Mouse (Mus musculus) left cerebral cortex, adult 18-20 months (tissue): ENCODE measurements around the gene Cpxm2. TPM values are rescaled to one million over a fixed set of nuclear protein-coding genes. Genes with fewer than 3 reads are reported as not detected.

Source experiments
- DNase-seq, 2 experiments: peaks; one replicate each; pipeline ENCODE4 v3.0.0; 2021 to 2022; ENCODE audit warnings: low spot score in 2 of 2, mixed read lengths in 1 of 2
- total RNA-seq, 2 experiments: library from RNA; stranded (reverse); gene quantifications; 2 replicates each; pipeline ENCODE4 v1.2.3; 2021

Cpxm2 gene
- total RNA-seq, 2 experiments from 2014 or later, result 3.0 to 5.4 TPM

GRCm38 (mm10) chr7:132153725-132154147 lies 803 bp downstream of the Cpxm2 start:
- no peak for DNase-seq

GRCm38 (mm10) chr7:132145227-132145800 lies 9.2 kb downstream of the Cpxm2 start:
- peak in 1 of 2 experiments; percentile 12 for DNase-seq

DNA sequence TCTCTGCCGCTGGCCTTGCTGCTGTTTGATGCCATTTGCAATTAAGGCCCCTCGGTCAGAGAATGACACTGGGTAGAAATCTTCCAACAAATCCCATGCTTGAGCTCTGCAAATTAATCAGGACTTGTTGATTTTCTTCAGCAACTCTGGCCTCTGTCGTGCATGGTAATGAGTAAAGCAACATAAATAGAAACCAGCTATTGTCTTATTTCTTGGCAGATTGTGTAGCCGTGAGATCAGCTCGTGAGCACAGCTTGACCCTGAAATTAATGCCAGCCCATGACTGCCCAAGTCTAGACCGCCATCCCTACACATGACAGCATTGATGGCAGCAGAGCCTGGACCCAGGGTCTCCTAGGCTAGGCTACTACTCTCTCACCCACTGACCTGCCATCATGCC lies 25.9 kb downstream of the Cpxm2 start:
- no peak for DNase-seq

- DNase-seq, result peak in 1 of 2 experiments; percentile 15
Observed at GRCm38 (mm10) chr7:132124948-132125347, 29.6 kb downstream of the Cpxm2 start.

GRCm38 (mm10) chr7:132123211-132123610 lies 31.3 kb downstream of the Cpxm2 start:
- no peak for DNase-seq

DNA sequence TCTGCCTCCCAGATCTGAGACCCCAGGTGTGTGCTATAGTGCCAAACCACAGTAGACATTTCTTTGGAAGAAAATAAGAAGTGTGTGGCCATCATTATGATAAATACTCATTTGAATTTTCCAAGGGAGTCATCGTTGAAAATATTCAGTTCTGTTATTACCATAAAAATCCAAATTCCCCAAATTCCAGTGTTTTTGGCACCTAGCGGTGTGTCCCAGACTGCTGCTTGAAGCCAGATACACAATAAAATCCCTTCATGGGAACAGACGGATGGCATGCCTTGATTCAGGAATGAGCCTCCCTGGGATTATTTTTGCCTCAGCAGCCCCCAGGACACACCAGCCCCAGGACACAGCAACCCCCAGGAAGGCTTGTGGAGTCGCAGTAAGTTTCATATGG lies 34.7 kb downstream of the Cpxm2 start:
- no peak for DNase-seq

DNA sequence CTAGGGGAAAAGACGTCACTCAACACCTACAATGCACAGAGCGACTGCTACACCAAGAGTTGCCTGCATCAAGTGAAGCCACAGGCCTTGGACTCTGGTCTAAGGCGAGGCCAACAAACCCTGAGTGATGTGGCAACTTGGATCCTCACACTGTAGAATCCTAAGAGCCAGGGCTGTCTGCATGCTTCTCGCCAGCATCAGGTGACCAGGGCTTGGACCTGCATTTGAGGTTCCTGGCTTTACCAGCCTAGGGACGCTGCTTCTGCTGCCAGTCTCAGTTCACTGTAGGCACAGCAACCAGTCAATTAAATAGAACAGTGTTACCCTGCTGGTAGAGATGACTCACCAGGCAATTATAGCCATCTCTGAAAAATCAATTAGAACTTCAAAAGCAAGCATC lies 42.8 kb downstream of the Cpxm2 start:
- DNase-seq, result no peak

- DNase-seq, result no peak
Observed at GRCm38 (mm10) chr7:132110308-132110707, 44.2 kb downstream of the Cpxm2 start.

- DNase-seq, result peak in 1 of 2 experiments; percentile 12
Observed at GRCm38 (mm10) chr7:132106891-132107290, 47.6 kb downstream of the Cpxm2 start.

DNA sequence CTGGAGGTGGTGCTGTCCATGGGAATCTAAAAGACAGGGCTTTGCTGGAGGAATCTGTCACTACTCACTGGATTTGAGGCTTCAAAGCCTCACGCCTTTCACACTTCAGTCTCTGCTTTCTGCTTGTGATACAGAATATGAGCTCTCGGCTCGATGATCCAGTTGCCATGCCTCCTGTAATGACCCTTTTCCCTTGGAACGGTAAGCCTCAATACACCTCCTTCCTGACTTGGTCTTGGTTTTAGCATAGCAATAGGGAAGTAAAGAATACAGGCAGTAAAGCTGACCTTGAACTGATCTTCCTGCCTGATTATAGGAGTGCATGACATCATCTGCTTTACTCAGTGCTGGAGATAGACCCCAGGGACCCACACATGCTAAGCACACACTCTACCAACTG lies 49.2 kb downstream of the Cpxm2 start:
- no peak for DNase-seq

DNA sequence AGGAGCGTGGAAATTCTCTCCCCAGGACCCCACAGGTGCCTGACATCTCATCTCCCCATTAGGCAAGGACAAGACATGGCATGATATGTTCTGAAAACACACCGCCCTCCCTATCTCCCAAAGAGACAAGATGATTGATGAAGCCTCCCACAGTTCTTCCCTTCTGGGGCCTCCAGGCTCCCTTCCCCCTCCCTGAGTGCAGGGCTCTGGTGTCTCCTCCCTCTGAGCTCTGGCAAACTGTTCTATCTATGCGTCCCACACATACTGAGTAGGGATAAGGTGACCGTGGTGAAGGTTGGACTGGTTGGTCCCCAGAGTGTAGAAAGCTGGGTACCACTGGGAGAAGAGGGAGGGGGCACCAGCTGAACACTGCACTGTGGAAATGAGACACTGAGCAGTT lies 56.1 kb downstream of the Cpxm2 start:
- DNase-seq, result no peak

DNA sequence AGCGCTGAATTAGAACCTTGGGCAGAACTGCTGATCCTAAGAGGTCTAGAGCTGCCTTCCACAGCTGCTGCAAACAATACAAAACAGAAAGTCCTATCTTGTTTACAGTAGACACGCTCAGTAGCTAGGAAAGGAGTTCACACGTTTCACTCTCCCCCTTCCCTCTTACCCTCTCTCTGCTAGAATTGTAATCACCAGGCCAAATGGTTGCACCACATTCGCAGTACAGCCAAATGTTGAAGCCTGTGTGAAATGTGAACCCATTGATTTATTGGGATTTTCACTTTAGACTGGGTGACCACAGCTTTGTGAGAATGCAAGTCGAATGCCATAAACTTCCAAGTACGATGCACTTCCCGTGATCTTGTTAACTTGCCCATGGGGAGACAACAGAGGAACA lies 59.9 kb downstream of the Cpxm2 start:
- no peak for DNase-seq

DNA sequence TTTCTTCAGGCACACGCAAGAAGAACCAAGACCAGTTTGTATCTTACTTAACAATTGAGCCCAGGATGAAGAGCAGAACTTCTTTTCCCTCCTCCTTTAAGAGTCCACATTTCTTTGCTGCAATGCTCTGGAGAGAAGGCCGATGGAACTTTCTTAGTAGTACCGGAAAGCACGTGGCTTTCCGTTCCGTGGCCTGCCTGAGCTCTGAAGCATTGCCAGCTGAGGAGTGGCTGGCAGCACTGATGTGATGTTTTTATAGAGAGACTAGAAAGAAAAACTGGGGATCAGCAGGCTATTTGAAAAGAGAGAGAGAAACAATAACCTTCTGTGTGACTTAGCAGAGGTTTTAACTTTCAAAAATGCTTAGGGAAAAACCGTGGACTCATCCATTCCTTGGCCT lies 63.0 kb downstream of the Cpxm2 start:
- no peak for DNase-seq

DNA sequence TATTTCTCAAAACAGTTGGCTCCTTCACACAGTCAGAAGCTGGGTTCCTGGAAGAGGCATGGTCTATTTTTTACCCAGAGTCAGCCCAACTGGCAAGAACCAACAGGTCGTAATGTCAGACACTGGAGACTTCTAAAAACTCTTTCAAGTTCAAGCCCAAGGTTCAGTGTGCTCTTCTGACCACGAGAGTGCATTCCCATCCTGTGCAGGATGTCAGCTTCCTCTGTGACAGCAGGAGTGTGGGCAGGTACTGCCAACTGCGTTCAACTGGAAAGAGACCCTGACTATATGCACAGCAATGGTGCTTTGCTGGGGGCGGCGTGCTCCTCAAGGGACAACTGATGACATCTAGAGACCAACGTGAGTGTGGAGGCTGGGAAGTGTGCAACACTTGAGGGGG lies 65.9 kb downstream of the Cpxm2 start:
- DNase-seq, result peak; percentile 13 to 32

- DNase-seq, result peak in 1 of 2 experiments; percentile 30
Observed at GRCm38 (mm10) chr7:132088181-132088580, 66.4 kb downstream of the Cpxm2 start.

GRCm38 (mm10) chr7:132075825-132076224 lies 78.7 kb downstream of the Cpxm2 start:
- DNase-seq, result no peak

DNA sequence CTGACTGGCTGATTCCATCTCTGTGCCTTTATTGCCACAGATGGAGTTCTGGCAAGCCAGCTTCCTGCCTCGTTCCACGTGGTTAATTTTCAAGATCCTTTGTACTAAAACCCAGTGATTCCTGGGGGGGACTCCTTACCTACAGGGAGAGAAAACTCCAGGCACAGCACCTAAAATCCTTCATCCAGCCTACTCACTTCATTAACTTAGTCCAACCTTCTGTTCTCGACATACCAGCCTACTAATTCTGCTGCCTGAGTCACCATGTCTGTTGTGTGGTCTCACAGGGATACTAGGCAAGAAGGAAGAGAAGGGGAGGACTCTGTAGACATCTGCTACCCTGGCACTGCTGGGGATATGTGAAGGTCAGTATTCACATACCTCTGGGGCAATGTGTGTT lies 80.0 kb downstream of the Cpxm2 start:
- DNase-seq, result peak; percentile 34 to 46

GRCm38 (mm10) chr7:132070877-132071625 lies 83.5 kb downstream of the Cpxm2 start:
- DNase-seq, result no peak

- DNase-seq, result peak; percentile 55 to 74
Observed at GRCm38 (mm10) chr7:132067951-132068350, 86.6 kb downstream of the Cpxm2 start.

GRCm38 (mm10) chr7:132067511-132067910 lies 87.0 kb downstream of the Cpxm2 start:
- no peak for DNase-seq

DNA sequence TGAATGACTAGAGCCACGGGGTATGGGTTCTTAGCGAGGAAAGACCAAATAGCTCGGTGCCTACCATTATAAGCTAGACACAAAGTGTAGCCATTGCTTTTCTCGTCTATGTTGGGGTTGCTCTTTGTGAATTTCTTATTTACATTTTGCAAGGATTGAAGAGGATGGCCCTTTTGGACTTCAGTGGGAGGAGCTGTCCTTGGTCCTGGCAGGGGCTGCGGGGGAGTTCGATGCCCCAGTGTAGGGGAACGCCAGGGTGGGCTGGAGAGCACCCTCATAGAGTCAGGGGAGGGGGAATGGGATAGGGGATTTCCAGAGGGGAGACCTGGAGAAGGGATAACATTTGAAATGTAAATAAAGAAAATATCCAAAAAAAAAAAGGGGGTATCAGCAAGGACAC lies 94.4 kb downstream of the Cpxm2 start:
- DNase-seq, result no peak

DNA sequence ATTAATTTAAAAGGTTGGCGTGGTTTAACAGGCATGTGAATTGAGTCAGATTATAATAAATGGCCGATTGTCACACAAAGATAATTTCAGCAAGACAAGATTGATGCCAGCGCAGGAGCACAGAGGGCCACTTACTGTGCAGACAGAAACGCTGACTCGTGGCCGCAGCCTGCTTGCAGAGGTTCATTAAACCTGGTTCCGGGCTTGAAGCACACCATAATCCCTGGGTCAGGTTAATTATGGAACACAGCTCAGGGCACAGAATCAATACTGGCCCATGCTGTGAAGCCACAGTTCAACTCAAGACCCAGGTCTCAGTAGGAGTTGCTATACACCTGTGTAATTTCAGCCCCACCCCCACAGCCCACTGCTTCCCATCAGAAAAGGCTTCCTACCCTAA lies 98.0 kb downstream of the Cpxm2 start:
- DNase-seq, result no peak

GRCm38 (mm10) chr7:132046662-132047061 lies 107.9 kb downstream of the Cpxm2 start:
- DNase-seq, result peak; percentile 19 to 24
